ENCODE assay signal across 8 mouse cellular contexts in the genomic region with DNA sequence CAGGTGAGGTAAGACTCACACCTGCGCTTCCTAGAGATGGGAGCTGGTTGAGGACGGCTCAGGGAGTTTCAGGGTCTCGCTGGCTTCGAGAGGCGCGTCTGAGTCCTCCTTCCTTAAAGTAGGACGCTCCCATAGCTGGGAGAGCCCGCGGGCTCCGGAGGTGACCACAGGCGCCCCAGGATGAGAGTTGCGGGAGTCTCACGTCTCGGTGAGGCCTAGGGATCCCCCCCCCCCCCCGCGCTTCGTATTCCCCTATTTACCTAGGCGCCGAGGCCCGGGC. TPM values are rescaled to one million over a fixed set of nuclear protein-coding genes. Genes with fewer than 3 reads are reported as not detected.
DNase-seq lines count a peak whose midpoint lies in the region; ATAC-seq and TF ChIP-seq lines count a peak whose summit lies in the region.

No protein-coding gene starts in this region.

- peak overlapping the region; percentile 91 for H3K4me2 ChIP-seq in limb, embryonic 15.5 days
- H3K4me2 ChIP-seq in stomach, embryonic 15.5 days = peak overlapping the region; percentile 93

- peak overlapping the region; percentile 64 for H3K9ac ChIP-seq in limb, embryonic 15.5 days
- H3K9ac ChIP-seq in stomach, embryonic 15.5 days = peak overlapping the region; percentile 73

- no peak for TF ChIP-seq CTCF in cerebellum, adult 2 months (IDR thresholded peaks at IDR 0.05; ENCODE audit: borderline replicate concordance, insufficient read depth, low read depth, low read length)
- no peak for TF ChIP-seq CTCF in spleen, adult 2 months (IDR thresholded peaks at IDR 0.05; ENCODE audit: extremely low read depth, insufficient read depth, insufficient read length, insufficient replicate concordance)

- H3K36me3 ChIP-seq in spleen, adult 2 months (ENCODE audit: control insufficient read depth, insufficient read depth, low read length) = no peaks in the 10 kb centered on the region
- no peaks in the 10 kb centered on the region for H3K36me3 ChIP-seq in limb, embryonic 15.5 days
- H3K36me3 ChIP-seq in stomach, embryonic 15.5 days = no peaks in the 10 kb centered on the region

- no peak for TF ChIP-seq POLR2A in cerebellum, adult 2 months (IDR thresholded peaks at IDR 0.05; ENCODE audit: borderline replicate concordance, insufficient read depth, low read length)
- TF ChIP-seq POLR2A in spleen, adult 2 months (IDR thresholded peaks at IDR 0.05; ENCODE audit: low read depth, low read length) = no peak

- DNase-seq in cerebellum, adult 2 months = no peak
- no peak for DNase-seq in cerebellum, postnatal 36 days
- no peak for DNase-seq in spleen, adult 2 months (ENCODE audit: low read depth in 1 of 2, low spot score in 2 of 2)
- no peak for DNase-seq in spleen, adult 12 weeks (ENCODE audit: low spot score)
- no peak for DNase-seq in adrenal gland, postnatal 10 days
- no peak for DNase-seq in kidney, postnatal 10 days

- H3K4me1 ChIP-seq in cerebellum, adult 2 months (ENCODE audit: control insufficient read depth, insufficient read depth, low read length) = peaks cover 8% of the 10 kb centered on the region
- peaks cover 24% of the 10 kb centered on the region for H3K4me1 ChIP-seq in spleen, adult 2 months (ENCODE audit: control insufficient read depth, insufficient read depth, insufficient read length)
- peaks cover 50% of the 10 kb centered on the region for H3K4me1 ChIP-seq in limb, embryonic 15.5 days
- H3K4me1 ChIP-seq in stomach, embryonic 15.5 days = peaks cover 41% of the 10 kb centered on the region

- H3K4me3 ChIP-seq in cerebellum, adult 2 months (replicated peaks; ENCODE audit: insufficient read depth, low read depth, low read length) = peak overlapping the region; percentile 70
- H3K4me3 ChIP-seq in spleen, adult 2 months (ENCODE audit: extremely low read depth, insufficient read depth, insufficient read length) = peak overlapping the region; percentile 57
- H3K4me3 ChIP-seq in limb, embryonic 15.5 days = peak overlapping the region; percentile 62
- H3K4me3 ChIP-seq in stomach, embryonic 15.5 days (replicated peaks) = peak overlapping the region; percentile 61

- H3K27ac ChIP-seq in cerebellum, adult 2 months (ENCODE audit: insufficient read depth, low read length) = no peak overlapping the region
- H3K27ac ChIP-seq in spleen, adult 2 months (ENCODE audit: insufficient read depth, low read length) = no peak overlapping the region
- H3K27ac ChIP-seq in limb, embryonic 15.5 days = peak overlapping the region; percentile 78
- H3K27ac ChIP-seq in stomach, embryonic 15.5 days = peak overlapping the region; percentile 71

- WGBS in cerebellum, adult 2 months = 1% methylated on average over 19 of the region's 20 CpGs
- WGBS in spleen, adult 2 months = under 1% methylated on average over 19 of the region's 20 CpGs
- WGBS in limb, embryonic 15.5 days = under 1% methylated on average over 20 of the region's 20 CpGs
- WGBS in stomach, embryonic 15.5 days = 0% methylated on average over 16 of the region's 20 CpGs

- no peaks in the 10 kb centered on the region for H3K27me3 ChIP-seq in cerebellum, adult 2 months (ENCODE audit: control insufficient read depth, insufficient read depth, low read length)
- H3K27me3 ChIP-seq in spleen, adult 2 months (ENCODE audit: control insufficient read depth, insufficient read depth, low read length) = peaks cover 4% of the 10 kb centered on the region
- 0 out of 2 replicates have a peak, but pooled peaks cover 10% of the 10 kb centered on the region for H3K27me3 ChIP-seq in limb, embryonic 15.5 days
- H3K27me3 ChIP-seq in stomach, embryonic 15.5 days (replicated peaks) = 0 out of 2 replicates have a peak, but pooled peaks cover 5% of the 10 kb centered on the region

- no peak for ATAC-seq in limb, embryonic 15.5 days (ENCODE audit: insufficient number of reproducible peaks, low FRiP score, low TSS enrichment, low read depth)
- 0 out of 2 replicates have a peak, but pooled peaks have one; percentile 1 for ATAC-seq in stomach, embryonic 15.5 days (ENCODE audit: insufficient read depth, low FRiP score, low read depth)

- no peaks in the 10 kb centered on the region for H3K9me3 ChIP-seq in limb, embryonic 15.5 days
- no peaks in the 10 kb centered on the region for H3K9me3 ChIP-seq in stomach, embryonic 15.5 days

RNA-seq across cellular contexts. Expression of gene Dok4, which starts 0.3 kb away (rescaled TPM):
- polyA plus RNA-seq in cerebellum, adult 2 months (2012; rRNA removed) = 12.1 and 12.5 TPM in 2 replicates
- 5.3 and 5.8 TPM in 2 replicates for polyA plus RNA-seq in spleen, adult 2 months (2012; rRNA removed)
- polyA plus RNA-seq in limb, embryonic 15.5 days (2015; fragmentation: Nextera tagmentation; extraction: Ambion mirVana) = 28.2 and 32.1 TPM in 2 replicates
- 26.9 and 29.8 TPM in 2 replicates for polyA plus RNA-seq in stomach, embryonic 15.5 days (2015; fragmentation: Nextera tagmentation; extraction: Ambion mirVana)
- total RNA-seq in adrenal gland, postnatal 10 days (2021) = 10 to 100 TPM; 26.3 to 26.7 TPM

RNA-seq across cellular contexts. Expression of gene Polr2c, which starts 18.6 kb away (rescaled TPM):
- 154 and 166 TPM in 2 replicates for polyA plus RNA-seq in cerebellum, adult 2 months (2012; rRNA removed)
- 56.4 and 56.8 TPM in 2 replicates for polyA plus RNA-seq in spleen, adult 2 months (2012; rRNA removed)
- 121 and 122 TPM in 2 replicates for polyA plus RNA-seq in limb, embryonic 15.5 days (2015; fragmentation: Nextera tagmentation; extraction: Ambion mirVana)
- polyA plus RNA-seq in stomach, embryonic 15.5 days (2015; fragmentation: Nextera tagmentation; extraction: Ambion mirVana) = 133 and 134 TPM in 2 replicates
- 10 to 100 TPM; 56.7 to 64.3 TPM for total RNA-seq in adrenal gland, postnatal 10 days (2021)

RNA-seq across cellular contexts. Expression of gene Ciapin1, which starts 37.7 kb away (rescaled TPM):
- polyA plus RNA-seq in cerebellum, adult 2 months (2012; rRNA removed) = 58.2 and 58.4 TPM in 2 replicates
- polyA plus RNA-seq in spleen, adult 2 months (2012; rRNA removed) = 27.1 and 32.8 TPM in 2 replicates
- polyA plus RNA-seq in limb, embryonic 15.5 days (2015; fragmentation: Nextera tagmentation; extraction: Ambion mirVana) = 81.8 and 82.8 TPM in 2 replicates
- polyA plus RNA-seq in stomach, embryonic 15.5 days (2015; fragmentation: Nextera tagmentation; extraction: Ambion mirVana) = 89.4 and 91.5 TPM in 2 replicates
- total RNA-seq in adrenal gland, postnatal 10 days (2021) = 100 to 1,000 TPM; 101 to 127 TPM

RNA-seq across cellular contexts. Expression of gene Coq9, which starts 37.7 kb away (rescaled TPM):
- 155 and 163 TPM in 2 replicates for polyA plus RNA-seq in cerebellum, adult 2 months (2012; rRNA removed)
- polyA plus RNA-seq in spleen, adult 2 months (2012; rRNA removed) = 70.8 and 109 TPM in 2 replicates
- polyA plus RNA-seq in limb, embryonic 15.5 days (2015; fragmentation: Nextera tagmentation; extraction: Ambion mirVana) = 74.6 and 81.5 TPM in 2 replicates
- 75.8 and 84.2 TPM in 2 replicates for polyA plus RNA-seq in stomach, embryonic 15.5 days (2015; fragmentation: Nextera tagmentation; extraction: Ambion mirVana)
- 100 to 1,000 TPM; 270 to 345 TPM for total RNA-seq in adrenal gland, postnatal 10 days (2021)

RNA-seq across cellular contexts. Expression of gene Ccdc102a, which starts 42.1 kb away (rescaled TPM):
- polyA plus RNA-seq in cerebellum, adult 2 months (2012; rRNA removed) = 3.0 and 3.2 TPM in 2 replicates
- 10.7 and 14.2 TPM in 2 replicates for polyA plus RNA-seq in spleen, adult 2 months (2012; rRNA removed)
- polyA plus RNA-seq in limb, embryonic 15.5 days (2015; fragmentation: Nextera tagmentation; extraction: Ambion mirVana) = 39.5 and 41.8 TPM in 2 replicates
- polyA plus RNA-seq in stomach, embryonic 15.5 days (2015; fragmentation: Nextera tagmentation; extraction: Ambion mirVana) = 25.8 and 26.5 TPM in 2 replicates
- total RNA-seq in adrenal gland, postnatal 10 days (2021) = 10 to 100 TPM; 11.0 to 11.7 TPM

Comparison
In these comparisons a context has a peak if more than half of its experiments do, and no peak if none do; other contexts are left out.
1. H3K27ac ChIP-seq: peak in limb, embryonic 15.5 days (single experiment) and stomach, embryonic 15.5 days (single experiment); none in cerebellum, adult 2 months (single experiment) and spleen, adult 2 months (single experiment).
2. Peak in every context shown above with its lines, with median percentiles within 50 percentile points of each other: H3K4me3 ChIP-seq.